Mouse (Mus musculus): ENCODE data around the gene Ccr10. TPM values are rescaled to one million over a fixed set of nuclear protein-coding genes. Genes with fewer than 3 reads are reported as not detected.
A peak's percentile ranks its signal among the peaks of the same experiment; 100 is the strongest.

Ccr10 gene
- total RNA-seq, 2 experiments from 2014 or later: 0.14 TPM; not detected in 1

GRCm38 (mm10) chr11:101189495-101190180, 14.4 kb upstream of the Ccr10 start:
- peak; percentile 74 for DNase-seq (ENCODE audit: low spot score)
- intact Hi-C loops (cut with DNase I): no loop called here

- intact Hi-C loops (cut with DNase I): no loop called here
- no peak for DNase-seq (ENCODE audit: low spot score)
Measured at GRCm38 (mm10) chr11:101188166-101188805, 13.0 kb upstream of the Ccr10 start.

GRCm38 (mm10) chr11:101187541-101187940, 12.3 kb upstream of the Ccr10 start:
- intact Hi-C loops (cut with DNase I): no loop called here

GRCm38 (mm10) chr11:101186526-101187247, 11.4 kb upstream of the Ccr10 start:
- DNase-seq (ENCODE audit: low spot score): no peak
- intact Hi-C loops (cut with DNase I): no loop called here

More at GRCm38 (mm10) chr11:101187541-101187940, 12.3 kb upstream of the Ccr10 start:
- no peak for DNase-seq (ENCODE audit: low spot score)

GRCm38 (mm10) chr11:101185441-101185840, 10.2 kb upstream of the Ccr10 start:
- no peak for DNase-seq (ENCODE audit: low spot score)
- intact Hi-C loops (cut with DNase I): no loop called here

- intact Hi-C loops (cut with DNase I): no loop called here
- DNase-seq (ENCODE audit: low spot score): no peak
Measured at GRCm38 (mm10) chr11:101184984-101185383, 9.7 kb upstream of the Ccr10 start.

GRCm38 (mm10) chr11:101182771-101183517, 7.7 kb upstream of the Ccr10 start:
- no peak for DNase-seq (ENCODE audit: low spot score)
- intact Hi-C loops (cut with DNase I): no loop called here

- no peak for DNase-seq (ENCODE audit: low spot score)
- intact Hi-C loops (cut with DNase I): no loop called here
Measured at GRCm38 (mm10) chr11:101181961-101182360, 6.7 kb upstream of the Ccr10 start.

GRCm38 (mm10) chr11:101180846-101181740, 5.8 kb upstream of the Ccr10 start:
- intact Hi-C loops (cut with DNase I): no loop called here
- no peak for DNase-seq (ENCODE audit: low spot score)

- intact Hi-C loops (cut with DNase I): no loop called here
- DNase-seq (ENCODE audit: low spot score): no peak
Measured at GRCm38 (mm10) chr11:101180261-101180660, 5.0 kb upstream of the Ccr10 start.

GRCm38 (mm10) chr11:101179306-101179705, 4.1 kb upstream of the Ccr10 start:
- no peak for DNase-seq (ENCODE audit: low spot score)
- intact Hi-C loops (cut with DNase I): loop anchor here (5.0 kb wide), 1 partner anchor 197 kb away; no protein-coding TSS in a partner anchor

GRCm38 (mm10) chr11:101178061-101179058, 3.1 kb upstream of the Ccr10 start:
- intact Hi-C loops (cut with DNase I): loop anchor here (5.0 kb wide), 1 partner anchor 196 kb away; no protein-coding TSS in a partner anchor
- no peak for DNase-seq (ENCODE audit: low spot score)

- no peak for DNase-seq (ENCODE audit: low spot score)
- intact Hi-C loops (cut with DNase I): loop anchor here (5.0 kb wide), 1 partner anchor 195 kb away; no protein-coding TSS in a partner anchor
Measured at GRCm38 (mm10) chr11:101176933-101177773, 1.9 kb upstream of the Ccr10 start.

- intact Hi-C loops (cut with DNase I): loop anchor here (5.0 kb wide), 1 partner anchor 194 kb away; no protein-coding TSS in a partner anchor
- DNase-seq (ENCODE audit: low spot score): no peak
Measured at GRCm38 (mm10) chr11:101176117-101176691, 961 bp upstream of the Ccr10 start.

GRCm38 (mm10) chr11:101175636-101176116, 433 bp upstream of the Ccr10 start:
- intact Hi-C loops (cut with DNase I): loop anchor here (5.0 kb wide), 1 partner anchor 193 kb away; no protein-coding TSS in a partner anchor
- DNase-seq (ENCODE audit: low spot score): no peak

- no peak for DNase-seq (ENCODE audit: low spot score)
- intact Hi-C loops (cut with DNase I): loop anchor here (1.0 kb wide), 2 partner anchors 78 to 92 kb away; partner anchors contain the start of gene Coasy
Measured at GRCm38 (mm10) chr11:101174389-101174745, 876 bp downstream of the Ccr10 start.
